Mouse (Mus musculus) E14TG2a.4 (cell line): Measurements from ENCODE around the gene Nek7.
A peak's percentile ranks its signal among the peaks of the same experiment; 100 is the strongest.

Experiments
- H3K27me3 ChIP-seq: 2 replicates; pipeline ENCODE4 v1.6.1; 2014; ENCODE audit warnings: low read length, control low read depth; ENCODE audit not compliant: insufficient read depth
- H3K36me3 ChIP-seq: 2 replicates; pipeline ENCODE4 v1.6.1; 2014; ENCODE audit warnings: low read length, control low read depth; ENCODE audit not compliant: insufficient read depth
- H3K4me1 ChIP-seq: replicated peaks from 2 replicates; pipeline ENCODE4 v1.6.1; 2014; ENCODE audit warnings: low read depth, low read length, control low read depth
- H3K4me3 ChIP-seq: replicated peaks from 2 replicates; pipeline ENCODE4 v1.5.1; 2014; ENCODE audit warnings: mild to moderate bottlenecking, low read length
- H3K9me3 ChIP-seq: 2 replicates; pipeline ENCODE4 v1.6.1; 2014; ENCODE audit warnings: low read length, control low read depth
- CTCF ChIP-seq: conservative IDR thresholded peaks from 2 replicates; pipeline ENCODE4 v1.5.1; 2014; ENCODE audit warnings: low read length
- NANOG ChIP-seq: IDR thresholded peaks from 2 replicates; pipeline ENCODE4 v1.6.1; 2014; ENCODE audit warnings: borderline replicate concordance, low read length, mixed read lengths
- POU5F1 ChIP-seq: IDR thresholded peaks from 2 replicates; pipeline ENCODE4 v1.6.1; 2014; ENCODE audit warnings: low read length, borderline replicate concordance

The Nek7 gene

GRCm38 (mm10) chr1:138598087-138598486, 21.9 kb downstream of the Nek7 start:
- TF ChIP-seq CTCF (no peak), POU5F1 (no peak), NANOG (no peak)
- no peaks in the 10 kb centered on the region for H3K27me3 ChIP-seq
- no peak overlapping the region for H3K4me3 ChIP-seq
- no peaks in the 10 kb centered on the region for H3K9me3 ChIP-seq
- peaks cover 3% of the 10 kb centered on the region; the same call in 1 of the 2 replicates for H3K36me3 ChIP-seq
- peaks cover 22% of the 10 kb centered on the region for H3K4me1 ChIP-seq

GRCm38 (mm10) chr1:138596127-138596706, 23.7 kb downstream of the Nek7 start:
- Histone ChIP-seq H3K4me1 (peaks cover 29% of the 10 kb centered on the region), H3K9me3 (no peaks in the 10 kb centered on the region), H3K4me3 (no peak overlapping the region), H3K27me3 (no peaks in the 10 kb centered on the region), H3K36me3 (peaks cover 3% of the 10 kb centered on the region; the same call in 1 of the 2 replicates)
- TF ChIP-seq POU5F1 (no peak), CTCF (no peak), NANOG (no peak)

- Histone ChIP-seq H3K27me3 (no peaks in the 10 kb centered on the region), H3K9me3 (no peaks in the 10 kb centered on the region), H3K36me3 (peaks cover 3% of the 10 kb centered on the region; the same call in 1 of the 2 replicates), H3K4me1 (peaks cover 38% of the 10 kb centered on the region), H3K4me3 (no peak overlapping the region)
- no peak for TF ChIP-seq CTCF
- TF ChIP-seq POU5F1, result no peak
- TF ChIP-seq NANOG, result no peak
Measured at GRCm38 (mm10) chr1:138594910-138595309, 25.0 kb downstream of the Nek7 start.

GRCm38 (mm10) chr1:138593922-138594321, 26.0 kb downstream of the Nek7 start:
- Histone ChIP-seq H3K36me3 (peaks cover 3% of the 10 kb centered on the region; the same call in 1 of the 2 replicates), H3K4me1 (peaks cover 38% of the 10 kb centered on the region), H3K9me3 (no peaks in the 10 kb centered on the region), H3K4me3 (no peak overlapping the region), H3K27me3 (no peaks in the 10 kb centered on the region)
- TF ChIP-seq NANOG (no peak), POU5F1 (no peak), CTCF (no peak)

GRCm38 (mm10) chr1:138592466-138592865, 27.5 kb downstream of the Nek7 start:
- Histone ChIP-seq H3K27me3 (no peaks in the 10 kb centered on the region), H3K4me3 (peak overlapping the region; percentile 37), H3K9me3 (no peaks in the 10 kb centered on the region), H3K36me3 (peaks cover 3% of the 10 kb centered on the region; the same call in 1 of the 2 replicates), H3K4me1 (peaks cover 38% of the 10 kb centered on the region)
- TF ChIP-seq CTCF, result no peak
- TF ChIP-seq POU5F1, result no peak
- TF ChIP-seq NANOG, result no peak

- no peaks in the 10 kb centered on the region for H3K36me3 ChIP-seq
- no peak overlapping the region for H3K4me3 ChIP-seq
- TF ChIP-seq NANOG (no peak), POU5F1 (no peak), CTCF (no peak)
- no peaks in the 10 kb centered on the region for H3K27me3 ChIP-seq
- H3K9me3 ChIP-seq, result no peaks in the 10 kb centered on the region
- H3K4me1 ChIP-seq, result peaks cover 38% of the 10 kb centered on the region
Measured at GRCm38 (mm10) chr1:138590451-138591022, 29.4 kb downstream of the Nek7 start.

GRCm38 (mm10) chr1:138589126-138589525, 30.8 kb downstream of the Nek7 start:
- Histone ChIP-seq H3K36me3 (no peaks in the 10 kb centered on the region), H3K27me3 (no peaks in the 10 kb centered on the region), H3K9me3 (no peaks in the 10 kb centered on the region), H3K4me1 (peaks cover 37% of the 10 kb centered on the region), H3K4me3 (no peak overlapping the region)
- TF ChIP-seq POU5F1 (no peak), CTCF (no peak), NANOG (no peak)

GRCm38 (mm10) chr1:138587812-138588211, 32.1 kb downstream of the Nek7 start:
- no peaks in the 10 kb centered on the region for H3K27me3 ChIP-seq
- no peak overlapping the region for H3K4me3 ChIP-seq
- H3K36me3 ChIP-seq, result no peaks in the 10 kb centered on the region
- H3K9me3 ChIP-seq, result no peaks in the 10 kb centered on the region
- TF ChIP-seq NANOG (no peak), CTCF (no peak), POU5F1 (no peak)
- H3K4me1 ChIP-seq, result peaks cover 24% of the 10 kb centered on the region

- Histone ChIP-seq H3K36me3 (no peaks in the 10 kb centered on the region), H3K9me3 (no peaks in the 10 kb centered on the region), H3K4me3 (no peak overlapping the region), H3K27me3 (no peaks in the 10 kb centered on the region), H3K4me1 (peaks cover 15% of the 10 kb centered on the region)
- TF ChIP-seq POU5F1, result no peak
- no peak for TF ChIP-seq NANOG
- TF ChIP-seq CTCF, result no peak
Measured at GRCm38 (mm10) chr1:138586891-138587290, 33.0 kb downstream of the Nek7 start.
